ENCODE assay signal across 8 mouse cellular contexts in the genomic region with DNA sequence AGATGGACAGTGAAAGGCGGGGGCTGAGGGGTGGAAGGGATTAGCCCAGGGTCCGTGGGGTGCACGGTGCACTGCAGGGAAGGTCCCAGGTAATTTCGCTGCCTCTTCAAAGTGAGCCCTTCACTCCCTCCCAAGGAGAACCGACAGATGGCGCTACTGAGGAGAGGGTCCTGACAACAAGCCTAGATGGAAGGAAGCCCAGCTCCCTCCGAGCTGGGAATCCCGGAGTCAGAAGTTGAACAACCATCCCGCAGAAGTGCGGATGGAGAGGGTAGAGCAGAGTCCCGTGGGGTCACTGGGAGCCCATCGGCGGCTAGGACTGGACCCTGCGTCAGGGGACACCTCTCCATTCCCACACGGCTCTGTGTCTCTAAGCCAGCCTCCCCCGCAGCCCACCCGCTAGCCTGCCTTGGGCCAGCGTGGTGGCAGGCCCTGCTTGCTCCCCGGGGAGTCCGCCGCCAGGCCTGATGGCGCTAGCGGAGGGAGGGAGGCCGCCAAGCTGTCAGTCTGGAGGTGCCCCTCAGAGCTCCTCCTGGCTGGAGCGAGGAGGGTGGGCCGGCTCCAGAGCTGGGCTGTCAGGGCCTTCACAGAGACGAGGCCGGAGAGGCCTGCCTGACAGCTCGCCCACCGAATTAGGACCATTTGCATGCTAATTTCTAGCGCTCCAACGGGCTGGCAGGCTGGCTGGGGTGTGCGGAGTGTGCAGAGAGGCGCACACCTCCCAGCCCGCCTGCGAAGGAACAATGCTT.
DNase-seq lines count a peak whose midpoint lies in the region; ATAC-seq lines count a peak whose summit lies in the region.

No protein-coding gene starts in this region.

- peak overlapping the region; percentile 92 for H3K4me2 ChIP-seq in embryonic facial prominence, embryonic 11.5 days (ENCODE audit: low read depth, low read length)

- H3K36me3 ChIP-seq in embryonic facial prominence, embryonic 11.5 days (replicated peaks; ENCODE audit: control insufficient read depth, insufficient read depth, low read depth, low read length), result no peaks in the 10 kb centered on the region

- peaks cover 2% of the 10 kb centered on the region; the same call in 1 of the 2 replicates for H3K4me1 ChIP-seq in embryonic facial prominence, embryonic 11.5 days (ENCODE audit: control insufficient read depth, insufficient read depth, low read length)

- 0 out of 2 replicates have a peak overlapping the region, but pooled peaks have one; percentile 20 for H3K27ac ChIP-seq in embryonic facial prominence, embryonic 11.5 days (replicated peaks; ENCODE audit: low read depth, low read length)

- H3K4me3 ChIP-seq in embryonic facial prominence, embryonic 11.5 days (ENCODE audit: low read depth, low read length), result peak overlapping the region; percentile 40

- H3K9ac ChIP-seq in embryonic facial prominence, embryonic 11.5 days (replicated peaks; ENCODE audit: low read length), result peak overlapping the region; percentile 69

- H3K9me3 ChIP-seq in embryonic facial prominence, embryonic 11.5 days (replicated peaks; ENCODE audit: control insufficient read depth, low read length), result no peaks in the 10 kb centered on the region

- H3K27me3 ChIP-seq in embryonic facial prominence, embryonic 11.5 days (ENCODE audit: control insufficient read depth, insufficient read depth, low read length), result no peaks in the 10 kb centered on the region

- WGBS in embryonic facial prominence, embryonic 11.5 days, result 2% methylated on average over 36 of the region's 36 CpGs

- intact Hi-C loops in gastrocnemius, postnatal 36 days (cut with DNase I), result no loop called here
- intact Hi-C loops in heart, postnatal 36 days (cut with DNase I), result no loop called here

- ATAC-seq in embryonic facial prominence, embryonic 11.5 days (replicated peaks; ENCODE audit: insufficient number of reproducible peaks, low FRiP score, low TSS enrichment, low read depth), result peak; percentile 85

- peak; percentile 5 for DNase-seq in gastrocnemius, adult 18-20 months (ENCODE audit: low spot score)
- DNase-seq in gastrocnemius, postnatal 36 days, result no peak
- DNase-seq in adrenal gland, postnatal 10 days, result peak; percentile 73
- DNase-seq in embryonic facial prominence, embryonic 11.5 days (ENCODE audit: low spot score), result peak; percentile 90
- DNase-seq in heart, postnatal 36 days, result peak; percentile 6 to 14
- DNase-seq in layer of hippocampus, adult 9-10 months (ENCODE audit: low spot score), result peak; percentile 15
- peak; percentile 56 for DNase-seq in lung, postnatal 14 days
- DNase-seq in right cerebral cortex, postnatal 25 days, result peak; percentile 22

Comparison
In these comparisons a context has a peak if more than half of its experiments do, and no peak if none do; other contexts are left out.
1. DNase-seq: peak in gastrocnemius, adult 18-20 months (single experiment), adrenal gland, postnatal 10 days (single experiment), embryonic facial prominence, embryonic 11.5 days (single experiment), heart, postnatal 36 days (2 of 2), layer of hippocampus, adult 9-10 months (single experiment), lung, postnatal 14 days (single experiment) and right cerebral cortex, postnatal 25 days (single experiment); none in gastrocnemius, postnatal 36 days (0 of 2).